Mouse (Mus musculus): ENCODE measurements around the gene Arhgef25.
"Not testable (repeated sequence)": the region's sequence is repeated elsewhere in the genome, so short reads cannot be mapped to it uniquely, and the experiment has no call there.

Gene Arhgef25

DNA sequence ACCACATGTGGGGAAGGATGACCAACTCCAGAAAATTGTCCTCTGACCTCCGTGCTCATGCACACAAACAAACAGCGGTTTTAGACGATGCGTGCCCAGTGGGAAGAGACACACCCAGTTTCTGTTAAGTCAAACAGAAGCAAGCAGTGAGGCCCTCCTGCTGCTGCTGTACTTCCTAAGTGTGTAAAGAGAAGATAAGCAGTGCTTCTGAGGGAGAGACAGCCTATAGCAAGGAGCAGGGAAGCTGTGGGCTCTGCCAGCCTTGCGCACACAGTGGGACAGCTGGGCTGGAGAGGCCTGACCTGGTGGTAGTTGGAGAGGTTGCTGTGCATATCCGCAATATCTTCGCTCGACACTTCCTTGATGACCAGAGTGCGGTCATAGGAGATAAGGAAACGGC is 15.5 kb upstream of the Arhgef25 start:
- DNase-seq (ENCODE audit: low spot score in 2 of 2): peak; percentile 41 to 55

DNA sequence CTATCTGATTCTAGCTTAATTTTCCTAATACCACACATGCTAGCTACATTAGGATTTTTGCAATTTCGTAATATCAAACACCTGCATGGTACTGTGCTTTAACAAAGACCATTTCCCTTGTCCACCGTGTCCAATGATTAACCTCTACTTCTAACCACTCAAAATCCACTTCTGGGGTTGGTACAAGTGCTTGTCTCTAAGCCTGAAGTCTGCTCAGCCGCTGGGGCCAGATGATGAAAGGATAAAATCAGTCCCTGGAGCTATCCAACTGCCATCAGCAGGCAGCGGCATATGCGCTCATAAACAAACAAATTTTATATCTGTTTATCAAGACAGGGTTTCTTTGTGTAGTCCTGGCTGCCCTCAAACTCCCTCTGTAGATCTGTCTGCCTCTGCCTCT is 14.7 kb upstream of the Arhgef25 start:
- DNase-seq (ENCODE audit: low spot score in 2 of 2): no peak

DNA sequence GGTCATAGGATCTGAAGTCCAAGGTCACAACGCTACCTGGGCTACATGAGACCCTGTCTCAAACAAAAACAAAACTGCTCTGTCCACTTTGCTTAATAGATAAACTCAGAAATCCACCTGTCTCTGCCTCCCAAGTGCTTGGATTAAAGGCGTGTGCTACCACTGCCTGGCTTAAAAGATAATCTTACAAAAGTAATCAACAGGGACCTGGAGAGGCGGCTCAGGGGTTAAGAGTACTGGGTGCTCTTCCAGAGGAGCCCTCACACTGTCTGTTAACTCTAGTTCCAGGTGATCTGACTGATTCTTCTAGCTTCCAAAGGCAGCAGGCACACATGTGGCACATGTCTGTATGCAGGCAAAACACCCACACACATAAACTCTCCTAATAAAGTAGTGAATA is 13.2 kb upstream of the Arhgef25 start:
- DNase-seq (ENCODE audit: low spot score in 2 of 2): no peak

DNA sequence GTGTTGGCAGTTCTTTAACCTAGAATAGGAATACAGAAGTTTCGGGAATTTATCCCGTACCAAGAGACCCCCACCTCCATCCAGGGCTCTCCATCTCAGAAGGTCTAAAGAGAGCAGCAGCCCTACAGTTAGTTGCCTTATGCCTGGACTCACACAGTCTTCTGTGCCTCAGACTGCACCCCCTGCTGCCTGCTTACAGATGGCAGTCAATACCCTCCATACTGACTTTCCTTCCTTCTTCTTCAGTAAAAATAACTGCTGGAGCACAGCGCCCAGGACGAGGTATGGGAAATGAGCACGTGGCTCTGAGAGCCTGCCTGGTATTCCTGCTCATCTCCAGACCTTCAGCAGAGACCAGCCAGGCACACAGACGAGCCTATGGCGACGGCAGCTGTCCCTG is 10.4 kb upstream of the Arhgef25 start:
- DNase-seq (ENCODE audit: low spot score in 2 of 2): no peak

DNA sequence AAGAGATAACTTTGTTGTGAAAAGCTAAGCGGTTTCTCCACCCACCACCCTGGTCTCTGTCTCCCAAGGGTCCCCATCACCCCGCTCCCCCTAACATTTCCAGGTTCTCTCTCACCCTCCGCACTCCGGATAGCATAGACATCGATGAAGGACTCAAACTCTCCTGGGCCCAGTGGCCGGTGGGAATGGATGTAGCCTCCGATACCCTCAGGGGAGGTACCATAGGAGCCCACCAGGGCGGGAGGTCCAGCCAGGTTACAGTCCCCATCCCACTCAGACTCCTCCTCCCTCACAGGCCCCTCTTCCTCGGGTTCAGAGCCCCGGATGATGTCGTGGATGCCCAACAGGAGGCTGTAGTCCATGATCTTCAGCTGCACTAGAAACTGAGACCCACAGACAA is 9.6 kb upstream of the Arhgef25 start:
- DNase-seq (ENCODE audit: low spot score in 2 of 2): no peak

DNA sequence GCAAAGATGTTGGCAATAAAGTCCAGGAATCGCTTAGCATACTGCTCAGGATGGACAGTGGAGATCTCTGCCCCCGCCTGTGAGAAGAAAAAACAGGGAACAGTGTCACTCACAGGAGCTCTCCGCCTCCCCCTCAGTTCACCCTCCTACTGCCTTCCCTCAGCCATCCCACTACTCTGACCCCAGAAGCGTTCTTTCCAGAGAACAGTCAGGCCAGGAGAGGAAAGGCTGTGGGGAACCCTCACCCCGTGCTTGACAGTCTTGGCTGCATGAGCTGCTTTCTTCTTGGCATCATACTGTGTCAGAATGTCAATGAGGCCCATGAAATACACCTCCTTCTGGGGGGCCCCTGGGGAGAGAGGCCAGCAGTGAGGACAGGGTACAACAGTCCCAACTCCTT is 9.2 kb upstream of the Arhgef25 start:
- DNase-seq (ENCODE audit: low spot score in 2 of 2): no peak

DNA sequence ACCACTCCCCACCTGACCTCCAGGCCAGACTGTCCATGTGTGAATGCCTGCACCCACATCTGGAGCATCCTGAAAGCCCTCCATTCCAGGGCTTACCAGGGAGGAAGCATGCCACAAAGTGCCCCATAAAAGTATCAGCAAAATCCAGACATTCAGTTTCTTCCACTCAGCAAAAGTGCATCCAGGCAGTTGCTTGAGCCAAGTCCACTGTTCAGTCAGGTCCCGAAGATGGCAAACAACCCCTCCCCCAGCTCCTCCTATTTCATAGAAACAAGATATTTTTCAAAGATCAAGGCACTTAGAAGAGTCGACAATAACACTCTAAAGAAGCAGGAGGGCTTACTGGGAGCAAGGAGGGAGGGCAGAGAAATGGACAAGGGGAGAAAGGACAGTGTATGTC is 8.6 kb upstream of the Arhgef25 start:
- DNase-seq (ENCODE audit: low spot score in 2 of 2): no peak

DNA sequence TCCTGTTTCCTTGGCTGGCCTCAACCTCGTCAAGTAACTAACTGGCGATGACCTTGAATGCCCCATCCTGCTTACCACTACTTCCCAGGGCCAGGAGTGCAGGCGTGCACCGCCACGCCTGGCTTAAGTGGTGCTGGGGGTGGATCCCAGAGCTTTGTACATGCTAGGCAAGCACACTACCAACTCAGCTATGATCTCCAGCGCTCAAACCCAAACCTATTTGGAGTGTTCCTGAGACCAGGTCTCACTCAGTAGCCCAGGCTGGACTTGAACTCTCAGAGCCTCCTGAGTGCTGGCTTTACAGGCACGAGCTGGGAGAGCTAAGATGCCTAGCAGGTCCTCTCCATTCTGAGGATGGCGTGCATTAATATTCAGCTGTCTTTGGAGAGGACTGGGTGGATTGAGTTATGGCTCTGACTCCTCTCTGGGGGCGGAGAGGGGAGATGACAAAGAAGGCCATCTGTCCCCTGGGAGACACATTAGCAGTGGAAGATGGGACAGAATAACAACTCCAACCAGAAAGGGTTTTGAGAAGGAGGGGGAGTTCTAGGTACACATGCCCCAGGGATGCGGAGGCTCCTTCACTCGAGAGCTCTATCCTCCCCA is 7.7 kb upstream of the Arhgef25 start:
- no peak for DNase-seq (ENCODE audit: low spot score in 2 of 2)

DNA sequence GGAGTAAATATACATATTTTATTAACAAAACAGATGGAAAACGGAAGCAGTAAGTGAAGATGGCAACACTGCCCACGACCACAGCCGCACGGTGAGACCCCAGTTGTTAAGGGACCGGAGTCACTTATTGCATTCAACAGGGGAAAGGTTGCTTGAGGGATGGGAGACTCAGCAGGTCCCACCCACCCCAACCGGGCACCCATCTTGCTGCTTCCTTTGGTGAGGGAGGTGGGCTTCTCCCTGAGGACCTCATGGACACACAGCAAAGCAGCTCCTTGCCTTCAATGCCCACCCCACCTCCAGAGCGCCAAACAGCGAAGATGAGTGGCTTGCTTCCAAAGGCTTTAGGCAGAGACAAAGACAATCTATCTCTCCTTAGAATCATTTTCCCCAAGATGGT is 7.2 kb upstream of the Arhgef25 start:
- no peak for DNase-seq (ENCODE audit: low spot score in 2 of 2)

DNA sequence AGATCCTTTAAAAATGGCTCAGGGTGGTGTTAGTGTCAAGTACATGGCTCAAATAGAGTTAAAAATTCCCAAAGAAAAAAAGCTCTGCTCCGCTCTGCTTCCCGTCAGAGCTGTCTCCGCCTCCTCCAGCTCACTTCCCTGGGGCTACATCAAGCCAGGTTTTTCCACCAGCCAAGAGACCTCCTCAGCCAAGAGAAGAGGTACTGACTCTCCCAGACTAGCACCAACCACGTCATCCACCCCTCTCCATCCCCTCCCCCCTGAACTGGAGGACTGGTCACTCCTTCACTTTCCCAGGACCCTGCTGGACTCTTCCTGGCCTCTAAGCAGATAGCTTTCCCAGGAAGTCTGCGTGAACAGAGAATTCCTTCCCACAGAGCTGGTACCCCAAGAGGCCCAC is 6.5 kb upstream of the Arhgef25 start:
- no peak for DNase-seq (ENCODE audit: low spot score in 2 of 2)

DNA sequence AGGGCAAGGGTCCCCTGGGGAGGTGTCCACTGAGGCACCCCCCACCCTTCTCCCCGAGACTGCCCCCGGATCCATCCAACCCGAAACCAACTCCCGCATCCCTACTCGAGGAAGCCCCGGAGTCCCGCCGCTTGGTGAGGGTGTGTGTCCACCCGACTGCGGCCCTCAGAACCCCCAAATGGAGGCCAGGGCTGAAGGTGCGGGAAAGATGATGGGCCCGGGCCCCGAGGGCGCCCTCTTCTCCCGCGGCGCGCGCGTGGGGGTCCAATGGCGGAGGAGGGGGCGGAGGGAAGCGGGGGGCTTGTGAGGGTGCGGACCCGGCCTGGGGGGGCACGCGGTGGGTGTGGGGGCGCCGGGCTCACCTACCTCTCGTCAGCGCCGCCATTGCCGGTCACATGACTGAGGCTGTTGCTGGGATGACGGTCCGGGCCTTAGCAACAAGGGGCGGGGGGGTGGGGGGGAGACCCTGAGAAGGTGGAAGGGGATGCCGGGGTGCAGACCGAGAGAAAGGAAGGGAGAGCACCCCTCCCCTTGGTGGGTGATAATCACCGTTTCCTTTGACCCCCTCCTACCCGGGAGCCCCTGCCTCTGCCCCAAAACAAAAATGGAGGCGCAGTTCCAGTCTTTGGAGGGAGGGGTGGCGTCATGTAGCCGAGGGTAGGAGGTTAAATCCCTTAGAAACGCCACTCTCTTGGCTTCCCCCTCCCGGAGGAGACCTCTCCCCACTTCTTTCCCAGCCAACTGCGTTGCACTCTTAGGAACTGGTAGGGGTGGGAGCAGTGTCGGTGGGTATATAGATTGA is 5.6 kb upstream of the Arhgef25 start, which contains the start of gene Dtx3:
TSS of gene Dtx3 (minus strand) at position 401 of the 802 bp plus-strand sequence.
- DNase-seq (ENCODE audit: low spot score in 2 of 2): peak in 1 of 2 experiments; percentile 63

DNA sequence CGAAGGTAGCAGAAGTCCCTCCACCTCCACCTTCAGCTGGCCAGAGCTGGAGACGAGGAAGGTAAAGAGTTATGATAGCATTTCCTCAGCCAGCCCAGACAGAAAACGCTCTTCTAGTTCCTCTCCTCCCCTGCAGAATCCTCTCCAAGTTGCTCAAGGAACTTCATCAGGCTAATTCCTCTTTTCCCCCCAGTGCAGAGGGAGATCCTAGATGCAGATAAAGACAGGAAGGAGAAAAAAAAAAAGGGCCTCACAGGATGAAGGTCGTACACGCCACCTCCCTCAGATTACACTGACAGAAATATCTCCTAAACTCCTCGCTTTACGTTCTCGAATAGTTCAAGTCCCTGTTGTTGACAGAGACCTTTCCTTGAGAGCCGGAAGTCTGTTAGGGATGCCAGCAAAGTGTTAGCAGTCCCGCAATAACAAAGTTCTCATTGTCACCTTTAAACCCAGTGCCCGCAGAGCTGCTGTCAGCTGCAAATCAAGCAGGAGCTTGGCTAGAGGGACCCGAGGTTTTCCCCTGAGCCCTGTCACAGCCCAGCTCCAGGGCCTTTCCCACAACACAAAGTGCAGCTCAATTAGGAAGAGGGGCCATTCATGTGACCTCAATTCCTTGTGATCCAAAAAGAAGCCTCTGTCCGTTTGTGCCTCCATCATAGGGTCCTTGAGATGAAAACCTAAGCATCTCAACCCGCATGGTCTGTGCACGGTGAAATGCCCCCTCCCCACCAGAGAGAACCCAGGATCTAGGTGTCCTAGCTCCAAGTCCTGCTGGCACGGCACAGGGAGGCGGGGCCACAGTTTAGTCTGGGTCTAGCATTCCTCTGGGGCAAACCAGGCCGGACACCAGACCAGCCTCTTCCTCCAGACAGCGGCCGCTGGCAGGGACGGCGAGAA is 4.8 kb upstream of the Arhgef25 start:
- peak; percentile 64 to 73 for DNase-seq (ENCODE audit: low spot score in 2 of 2)

DNA sequence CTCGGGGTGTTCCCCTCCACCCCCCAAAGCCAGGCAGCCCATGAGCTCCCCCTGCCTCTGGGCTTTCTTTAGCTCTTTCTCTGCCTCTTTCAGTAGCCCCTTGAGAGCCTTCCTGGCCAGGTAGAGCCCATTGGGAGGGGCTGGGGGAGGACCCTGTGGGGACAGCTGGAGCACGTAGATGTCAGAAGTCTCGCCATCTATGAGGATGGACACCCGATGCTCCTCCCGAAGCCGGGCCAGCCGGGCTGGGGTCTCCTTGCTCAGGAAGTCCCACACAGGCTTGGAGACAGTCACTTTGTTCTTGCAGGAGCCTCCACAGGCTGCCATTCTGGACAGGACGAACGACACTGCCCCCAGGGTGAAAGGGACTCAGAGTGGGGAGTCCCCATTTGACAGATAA is 3.1 kb upstream of the Arhgef25 start:
- DNase-seq (ENCODE audit: low spot score in 2 of 2): no peak

DNA sequence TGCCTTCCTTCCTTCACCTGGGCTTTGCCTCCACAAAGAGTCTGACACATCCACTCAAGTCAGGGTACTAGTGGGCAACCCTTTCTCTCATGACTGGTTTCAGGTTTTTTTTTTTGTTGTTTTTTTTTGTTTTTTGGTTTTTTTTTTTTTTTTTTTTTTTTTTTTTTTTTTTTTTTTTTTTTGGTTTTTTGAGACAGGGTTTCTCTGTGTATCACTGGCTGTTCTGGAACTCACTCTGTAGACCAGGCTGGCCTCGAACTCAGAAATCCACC is 2.1 kb upstream of the Arhgef25 start:
- DNase-seq (ENCODE audit: low spot score in 2 of 2): not testable (repeated sequence)

DNA sequence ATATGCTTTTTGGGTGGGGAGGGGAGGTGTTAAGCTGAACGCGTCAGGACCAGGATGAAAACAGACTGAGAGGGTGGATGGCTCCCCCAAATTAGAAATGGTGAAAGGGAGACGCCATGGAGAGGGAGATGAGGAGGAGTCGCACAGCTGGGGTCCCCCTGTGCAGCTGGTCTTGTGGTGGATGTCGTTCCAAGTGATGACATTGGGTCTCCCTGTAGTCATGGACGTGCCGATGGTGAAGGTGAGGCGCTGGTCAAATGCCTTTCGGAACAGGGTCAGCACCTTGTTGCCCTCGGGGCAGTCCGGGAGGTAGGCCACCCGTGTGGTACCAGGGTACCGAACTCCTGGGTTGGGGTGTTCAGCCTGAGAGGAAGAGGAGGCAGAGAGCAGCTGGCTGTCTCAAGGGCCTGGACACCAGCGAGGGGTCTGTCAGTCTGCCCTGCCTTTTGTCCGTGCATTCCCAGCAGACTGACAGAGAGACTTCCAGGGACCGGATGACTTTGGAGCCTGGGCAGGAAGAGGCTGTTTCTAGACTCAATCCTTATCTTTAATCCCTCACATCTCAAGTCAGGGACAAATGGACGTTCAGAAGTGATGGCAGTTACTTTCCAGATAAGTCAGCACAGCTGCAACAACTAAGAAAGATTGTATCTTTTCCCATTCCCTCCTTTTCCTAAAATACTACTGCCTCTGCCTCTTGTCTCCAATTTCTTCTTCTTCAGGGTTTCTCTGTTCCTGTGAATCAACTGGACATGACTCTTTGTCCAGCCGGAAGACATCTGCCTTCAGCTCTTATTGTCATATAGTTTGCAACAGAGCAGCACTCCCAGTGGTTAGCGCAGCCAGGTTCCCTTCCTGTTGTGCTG is 1.5 kb upstream of the Arhgef25 start:
- DNase-seq (ENCODE audit: low spot score in 2 of 2): no peak

DNA sequence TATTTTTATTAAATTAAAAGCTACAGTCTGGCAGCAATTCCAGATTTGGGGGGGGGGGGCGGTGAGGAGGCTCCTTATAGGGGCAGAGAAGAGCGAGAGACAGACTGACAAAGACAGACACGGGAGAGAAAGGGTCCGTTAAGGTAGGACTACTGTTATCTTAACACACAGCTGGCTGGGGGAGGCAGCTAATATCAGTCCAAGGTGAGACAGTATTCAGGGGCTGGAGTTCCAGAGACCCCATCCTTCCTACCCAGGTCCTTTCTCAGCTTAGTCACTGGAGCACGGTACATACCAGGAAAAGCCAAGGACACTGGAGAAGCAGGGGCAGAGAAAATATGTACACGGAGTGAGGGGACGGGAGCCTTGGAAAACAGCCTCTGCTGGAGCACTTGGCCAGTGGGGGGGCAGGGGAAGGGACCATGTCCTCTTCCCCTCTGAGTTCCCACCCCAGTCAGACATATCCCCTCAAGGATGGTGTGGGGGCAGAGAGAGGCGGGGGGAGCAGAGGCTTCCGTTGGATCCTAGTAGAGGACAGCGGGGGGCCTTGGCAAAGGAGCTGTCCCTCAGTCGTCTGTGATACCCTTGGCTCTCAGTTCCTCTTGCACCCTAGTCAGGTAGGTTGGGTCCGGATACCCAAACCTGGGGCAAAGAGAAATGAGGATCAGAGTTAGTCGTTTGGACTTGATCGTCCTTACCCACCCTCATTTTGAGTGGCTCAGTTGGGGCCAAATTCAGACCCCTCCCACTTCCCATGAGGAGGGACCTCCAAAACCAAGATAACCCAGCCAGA is 711 bp upstream of the Arhgef25 start:
- no peak for DNase-seq (ENCODE audit: low spot score in 2 of 2)

DNA sequence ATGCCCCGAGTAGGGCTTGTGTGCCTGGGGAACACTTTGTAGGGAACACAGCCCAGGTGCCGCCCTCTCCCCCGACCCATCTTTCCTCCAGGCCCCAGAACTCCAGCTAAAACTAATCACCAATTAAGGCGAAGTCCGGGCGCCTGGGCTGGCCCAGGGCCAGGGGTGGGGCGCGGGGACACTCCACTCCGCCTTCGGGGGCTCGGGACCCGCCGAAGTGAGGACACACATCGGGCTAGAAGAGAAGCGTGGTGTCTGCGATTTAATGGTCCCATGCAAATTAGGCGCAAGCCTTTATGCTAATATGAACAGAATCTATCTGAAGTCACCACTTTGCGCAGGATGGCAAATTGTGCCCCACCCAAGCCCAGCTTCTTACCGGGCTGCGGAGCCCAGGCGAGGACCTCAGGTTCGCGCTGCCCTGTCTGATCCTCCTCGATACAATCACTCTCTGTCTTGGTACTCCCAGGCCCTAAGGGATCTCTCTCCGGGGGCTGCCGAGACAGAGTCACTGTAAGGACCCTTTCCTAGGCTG is 700 bp downstream of the Arhgef25 start:
- peak; percentile 62 to 68 for DNase-seq (ENCODE audit: low spot score in 2 of 2)

DNA sequence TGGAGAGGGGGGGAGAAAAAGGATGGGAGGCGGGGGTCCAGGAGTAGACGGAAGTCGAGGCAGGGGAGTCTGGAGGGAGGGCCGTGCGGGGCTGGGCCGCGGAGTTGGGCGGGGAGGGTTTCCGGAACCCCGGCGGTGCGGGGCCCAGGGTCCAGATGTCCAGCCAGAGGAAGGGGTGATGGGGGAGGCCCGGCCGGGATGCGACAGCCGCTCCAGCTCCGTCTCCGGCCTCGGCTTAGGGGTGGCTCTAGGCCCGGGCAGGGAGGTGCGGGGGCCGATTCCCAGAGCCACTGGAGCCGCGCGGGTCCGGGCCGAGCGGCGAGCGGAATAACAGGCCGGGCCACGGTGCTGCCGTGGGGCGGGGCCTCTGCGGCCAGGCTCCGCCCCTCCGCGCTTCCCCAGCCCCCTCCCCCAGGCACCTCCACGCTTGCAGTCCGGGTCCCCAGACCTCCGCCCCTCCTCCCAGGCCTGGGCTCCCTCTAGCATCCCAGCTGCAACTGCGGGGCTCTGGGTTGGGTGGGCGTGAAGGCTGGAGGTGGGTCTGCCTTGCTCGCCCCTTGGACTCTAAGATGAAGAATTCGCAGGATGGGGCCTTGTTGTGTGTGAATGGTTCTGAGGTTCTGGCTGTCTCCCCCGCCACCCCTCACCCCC is 1.3 kb downstream of the Arhgef25 start:
- DNase-seq (ENCODE audit: low spot score in 2 of 2): peak; percentile 41 to 52

DNA sequence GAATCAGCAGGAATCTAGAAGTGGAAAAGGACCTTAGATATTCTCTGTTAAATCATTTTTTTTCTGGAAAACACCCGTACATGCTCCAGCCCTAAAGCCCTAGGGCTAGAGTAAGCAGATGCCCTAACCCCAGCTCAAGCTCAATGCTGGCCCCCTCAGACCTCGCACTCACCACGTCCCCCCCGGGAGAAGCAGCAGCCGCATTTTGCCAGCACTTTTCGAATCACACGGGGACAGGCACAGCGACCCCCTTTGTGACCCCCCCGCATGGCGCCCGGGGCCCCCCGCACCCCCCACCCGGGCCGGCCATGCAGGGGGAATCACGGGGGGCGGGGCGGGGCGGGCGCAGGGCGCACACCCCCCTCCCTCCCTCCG is 1.8 kb downstream of the Arhgef25 start:
- DNase-seq (ENCODE audit: low spot score in 2 of 2): no peak

DNA sequence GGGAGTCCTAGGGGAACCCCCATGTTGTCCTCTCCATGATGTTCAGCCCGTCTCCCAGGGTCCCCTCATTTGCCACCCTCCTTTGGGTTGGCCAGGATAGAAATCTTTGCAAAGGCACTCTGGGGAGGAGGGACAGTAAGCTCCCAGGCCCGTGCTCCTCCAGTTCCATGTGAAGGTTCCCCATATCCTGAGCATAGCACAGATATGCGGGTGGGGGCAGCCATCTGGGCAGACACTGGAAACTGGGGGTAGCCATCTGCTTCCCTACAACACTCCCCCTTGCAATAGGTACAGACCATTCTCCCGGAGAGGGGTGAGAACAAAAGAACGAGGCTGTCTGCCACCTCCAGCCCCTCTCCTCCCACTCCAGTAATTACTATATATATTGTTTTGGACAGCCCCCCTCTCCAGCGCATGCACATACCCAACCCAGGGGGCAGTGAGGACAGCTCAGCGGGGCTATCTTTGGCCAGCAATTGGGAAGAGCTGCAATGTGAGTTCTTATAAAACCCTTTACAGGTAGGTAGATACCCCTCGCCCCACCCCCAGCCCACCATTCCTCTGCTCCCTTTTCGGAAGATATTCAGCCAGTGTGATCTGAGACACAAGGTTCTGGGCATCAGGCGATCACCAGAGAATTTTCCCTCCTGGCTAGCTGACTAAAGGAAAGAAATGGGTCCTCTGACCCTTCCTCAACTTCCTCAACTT is 2.4 kb downstream of the Arhgef25 start:
- DNase-seq (ENCODE audit: low spot score in 2 of 2): no peak

Data from spleen, postnatal 10 days (tissue).